Mouse (Mus musculus): Measurements from ENCODE around the gene Dhx16.

DNA sequence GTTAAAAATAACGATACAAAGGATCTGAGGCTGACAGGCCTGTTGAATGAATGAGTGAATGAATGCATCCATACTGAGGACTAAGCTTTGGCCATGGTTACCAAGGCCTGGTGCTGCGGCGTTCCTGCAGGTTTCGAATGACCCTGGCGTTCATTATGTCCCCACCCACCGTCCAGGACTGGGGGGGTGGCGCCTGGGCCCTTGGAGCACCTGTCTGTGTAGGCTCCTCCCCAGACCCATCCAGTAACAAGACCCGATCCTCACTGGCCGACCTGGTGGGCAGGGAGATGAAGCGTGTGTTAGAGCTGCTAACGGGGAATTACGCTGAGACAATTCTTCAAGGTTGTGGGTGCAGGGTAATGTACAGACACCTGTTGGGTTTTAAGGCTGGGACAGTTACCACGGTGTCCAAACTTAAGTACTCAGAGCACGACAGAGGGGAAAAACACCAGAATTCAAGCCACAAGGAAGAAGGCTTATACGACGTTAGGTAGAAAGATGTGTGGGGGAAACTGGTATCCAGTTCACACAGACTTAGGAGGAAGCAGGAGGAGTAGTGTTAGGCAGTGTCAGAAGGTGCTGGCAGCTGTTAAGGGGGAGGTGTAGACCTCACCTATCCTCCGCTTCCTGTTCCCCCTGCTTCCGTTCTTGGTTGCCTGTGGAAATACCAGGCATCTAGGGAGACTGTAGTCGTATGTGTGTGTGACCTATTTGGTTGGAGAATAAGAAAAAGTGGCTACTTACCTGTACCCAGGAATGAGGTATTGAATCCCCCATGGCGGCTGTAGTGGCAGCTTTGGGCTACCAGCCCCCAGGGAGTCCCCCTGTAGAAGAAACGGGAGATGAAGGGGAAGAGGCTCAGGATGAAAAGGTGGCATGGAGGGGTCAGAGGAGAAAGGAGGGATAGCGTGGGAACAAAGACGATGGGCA is 18.3 kb downstream of the Dhx16 start:
- TF ChIP-seq CTCF (IDR thresholded peaks at IDR 0.05; ENCODE audit: control insufficient read depth, insufficient read depth, insufficient replicate concordance, low read depth, low read length) (no peak), POLR2A (IDR thresholded peaks at IDR 0.05; ENCODE audit: control insufficient read depth, low read depth, low read length) (no peak)
